Mouse (Mus musculus): ENCODE results near the gene Nedd9.

DNA sequence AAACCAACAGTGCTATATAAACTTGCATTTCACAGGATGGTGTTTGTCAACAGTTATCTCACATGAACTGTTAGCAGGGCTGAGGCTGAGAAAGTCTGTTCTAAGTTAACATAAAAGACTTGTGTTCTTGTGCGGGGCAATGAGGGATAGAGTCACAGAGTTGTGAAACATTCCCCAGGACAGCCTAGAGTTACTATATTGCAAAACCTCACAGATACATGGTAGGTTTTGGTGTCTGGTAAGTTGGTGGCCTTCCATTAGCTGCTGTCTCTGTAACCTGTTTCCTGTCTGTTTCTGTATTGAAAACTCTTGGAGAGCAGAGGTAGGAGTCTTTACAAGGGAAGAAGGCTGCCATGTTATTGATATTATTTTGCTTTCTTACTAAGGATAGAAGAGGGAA, 47.0 kb downstream of the Nedd9 start:
- TF ChIP-seq POLR2A (IDR thresholded peaks at IDR 0.05; ENCODE audit: insufficient read depth, low read depth, low read length) (no peak), EP300 (IDR thresholded peaks at IDR 0.05; ENCODE audit: insufficient read depth, low read depth, low read length) (no peak), CTCF (IDR thresholded peaks at IDR 0.05) (no peak)
